Mouse (Mus musculus) lung, postnatal 14 days (tissue): ENCODE measurements around the gene Lrig1.
A peak's percentile ranks its signal among the peaks of the same experiment; 100 is the strongest.

Source experiments
- DNase-seq: peaks from one replicate; pipeline ENCODE4 v3.0.0; 2021

Lrig1 gene

DNA sequence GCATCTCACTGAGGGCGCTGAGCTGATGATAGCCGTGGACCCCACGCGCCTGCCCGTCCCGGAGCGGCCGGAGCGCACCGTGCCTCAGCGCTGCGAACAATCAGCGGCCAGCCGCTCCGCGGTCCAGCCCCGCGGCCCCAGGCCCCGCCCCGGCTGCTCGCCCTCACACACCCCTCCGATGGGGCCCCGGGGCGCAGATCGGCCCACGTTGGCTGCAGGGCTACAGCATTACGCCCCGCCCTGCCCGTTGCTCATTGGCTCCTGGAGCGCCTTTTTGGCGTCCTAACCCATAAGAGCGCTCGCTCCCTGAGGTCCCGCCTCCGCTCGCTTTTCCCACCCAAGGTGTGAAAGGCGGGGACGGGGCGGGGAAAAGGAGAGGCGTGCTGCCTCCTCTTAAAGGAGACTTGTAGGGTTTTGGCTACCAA is at the start of gene Lrig1:
Lrig1 (minus strand) TSS at position 92 of the 425 bp plus-strand sequence.
- peak; percentile 98 for DNase-seq

DNA sequence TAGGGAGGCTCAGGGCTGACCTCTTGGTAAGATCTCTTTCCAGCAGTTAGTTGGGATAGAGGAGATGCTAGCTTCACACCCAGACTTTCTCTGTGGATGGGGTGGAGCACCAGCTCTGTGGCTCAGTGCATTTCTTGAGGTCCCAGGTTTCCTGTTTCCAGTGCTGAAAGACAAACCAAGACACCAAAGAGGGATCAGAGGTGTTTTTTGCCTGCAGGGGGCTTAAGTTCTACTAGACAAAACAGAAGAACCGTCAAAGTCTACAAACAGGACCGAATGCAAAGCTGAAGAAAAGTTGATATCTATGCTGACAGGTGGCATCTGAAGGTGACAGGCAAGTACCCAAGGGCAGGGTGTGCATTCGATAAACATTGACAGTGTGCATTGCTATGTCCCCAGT is 49.7 kb upstream of the Lrig1 start:
- DNase-seq, result no peak

DNA sequence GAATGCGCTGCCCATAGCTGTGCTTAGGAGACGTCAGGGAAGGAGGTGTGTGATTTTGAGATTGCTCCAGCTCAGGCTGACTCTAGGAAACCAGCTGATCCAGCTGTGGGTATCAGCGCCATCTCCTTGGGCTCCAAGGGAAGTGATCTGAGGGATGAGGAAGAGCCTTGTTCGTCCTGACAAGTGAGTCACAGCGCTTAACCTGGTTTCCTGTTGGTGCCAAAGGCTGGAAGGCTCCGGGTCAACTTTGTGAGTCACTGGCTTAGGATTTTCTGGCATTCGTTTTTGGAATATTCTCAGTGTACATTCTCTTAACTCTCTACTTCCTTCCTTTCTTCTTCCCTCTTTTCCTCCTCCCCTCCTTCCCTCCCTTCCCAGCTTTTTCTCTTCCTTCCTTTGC is 48.4 kb upstream of the Lrig1 start:
- DNase-seq, result no peak

GRCm38 (mm10) chr6:94740117-94740729 is 40.3 kb upstream of the Lrig1 start:
- no peak for DNase-seq

DNA sequence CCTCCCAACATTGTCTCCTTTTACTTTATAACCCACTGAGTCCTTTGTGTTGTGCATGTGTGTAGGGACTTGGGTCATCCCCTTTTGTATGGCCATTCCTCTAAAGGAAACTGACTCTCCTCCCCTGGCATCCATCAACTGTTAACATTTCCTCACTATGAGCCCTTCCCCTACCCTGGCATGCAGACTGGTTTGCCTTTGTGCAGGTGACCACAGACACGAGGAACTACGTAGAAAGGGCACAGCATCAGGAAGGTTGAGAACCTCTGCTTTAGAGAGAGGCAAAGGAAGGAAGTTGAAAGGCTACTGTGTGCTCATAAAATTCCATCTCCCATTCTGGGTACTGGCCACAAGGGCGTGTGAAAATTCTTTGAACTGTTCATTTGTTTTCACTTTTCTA is 38.7 kb upstream of the Lrig1 start:
- DNase-seq, result no peak

DNA sequence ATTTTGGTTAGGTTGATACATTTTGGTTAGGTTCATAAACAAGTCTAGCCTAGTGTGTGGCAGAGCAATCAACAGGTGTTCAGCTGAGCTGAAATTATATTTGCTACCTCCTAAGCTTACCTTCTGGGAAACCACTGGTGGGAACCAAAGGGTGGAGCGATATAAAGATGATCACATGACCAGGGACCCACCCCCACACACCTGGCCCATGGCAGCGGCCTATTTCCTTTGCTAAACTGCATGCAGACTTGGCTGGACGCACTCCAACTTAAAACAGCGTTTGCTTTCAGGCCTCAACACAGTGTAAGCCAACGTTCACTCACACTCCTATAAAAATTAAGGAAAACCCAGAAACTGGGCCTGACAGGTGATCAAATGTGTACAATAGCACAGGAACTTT is 33.9 kb upstream of the Lrig1 start:
- DNase-seq, result no peak

DNA sequence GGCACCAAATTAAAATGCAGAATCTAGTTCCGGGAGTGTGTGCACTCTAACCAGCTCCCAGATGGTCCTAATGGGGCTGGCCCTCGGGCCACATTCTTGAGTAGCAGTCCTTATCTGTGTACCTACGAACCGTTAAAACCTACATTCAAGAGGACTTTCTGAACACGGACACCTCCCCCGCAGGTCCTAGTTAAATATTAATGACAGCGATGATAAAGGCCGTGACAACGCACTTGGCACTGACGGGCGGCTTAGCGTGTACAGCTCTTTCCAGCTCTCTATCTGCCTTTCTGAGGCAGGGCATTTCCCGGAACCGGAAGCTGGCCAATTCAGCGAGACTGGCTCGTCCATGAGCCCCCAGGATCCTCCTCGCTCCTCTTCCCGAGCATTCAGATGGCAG is 29.9 kb upstream of the Lrig1 start:
- DNase-seq, result peak; percentile 35

DNA sequence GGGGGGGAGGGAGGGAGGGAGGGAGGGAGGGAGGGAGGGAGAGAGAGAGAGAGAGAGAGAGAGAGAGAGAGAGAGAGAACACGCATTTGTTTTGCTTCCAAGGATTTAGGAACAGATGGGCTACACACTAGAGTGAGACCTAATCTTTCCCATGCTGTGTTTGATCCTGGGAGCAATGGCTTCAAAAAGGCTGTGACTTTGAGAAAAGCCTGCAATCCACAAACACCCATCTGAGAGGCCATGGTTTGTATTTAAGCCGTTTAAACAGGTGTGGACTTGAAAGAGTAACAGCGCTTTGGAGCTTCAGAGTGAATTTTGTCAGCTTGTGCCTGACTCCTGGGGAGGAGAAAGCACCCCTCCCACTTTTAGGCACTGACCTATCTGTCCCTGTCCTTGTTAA is 29.2 kb upstream of the Lrig1 start:
- DNase-seq, result no peak

GRCm38 (mm10) chr6:94724612-94725011 is 24.7 kb upstream of the Lrig1 start:
- no peak for DNase-seq

GRCm38 (mm10) chr6:94718607-94719346 is 18.8 kb upstream of the Lrig1 start:
- no peak for DNase-seq

- peak; percentile 50 for DNase-seq
These were observed 17.9 kb upstream of the Lrig1 start for GRCm38 (mm10) chr6:94717705-94718489.

DNA sequence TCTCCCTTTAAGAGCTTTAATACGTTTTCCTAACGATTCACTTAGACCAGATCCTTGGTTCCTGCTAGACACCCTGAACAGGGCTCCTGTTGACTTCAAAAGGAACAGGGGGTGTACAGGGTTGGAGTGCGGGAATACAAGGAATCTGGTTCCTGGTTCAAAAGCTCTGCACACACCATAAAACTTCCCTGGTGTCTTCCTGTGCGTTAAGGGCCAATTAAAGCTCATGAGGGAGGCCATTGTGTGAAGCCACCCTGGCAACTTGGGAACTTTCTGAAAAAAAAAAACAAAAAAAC is 15.6 kb upstream of the Lrig1 start:
- no peak for DNase-seq

GRCm38 (mm10) chr6:94714815-94715644 is 15.1 kb upstream of the Lrig1 start:
- DNase-seq, result no peak

GRCm38 (mm10) chr6:94709832-94710231 is 9.9 kb upstream of the Lrig1 start:
- DNase-seq, result no peak

GRCm38 (mm10) chr6:94709150-94709549 is 9.2 kb upstream of the Lrig1 start:
- DNase-seq, result no peak

- no peak for DNase-seq
These were observed 7.3 kb upstream of the Lrig1 start for GRCm38 (mm10) chr6:94707254-94707653.

- no peak for DNase-seq
These were observed 6.0 kb upstream of the Lrig1 start for GRCm38 (mm10) chr6:94705931-94706330.

DNA sequence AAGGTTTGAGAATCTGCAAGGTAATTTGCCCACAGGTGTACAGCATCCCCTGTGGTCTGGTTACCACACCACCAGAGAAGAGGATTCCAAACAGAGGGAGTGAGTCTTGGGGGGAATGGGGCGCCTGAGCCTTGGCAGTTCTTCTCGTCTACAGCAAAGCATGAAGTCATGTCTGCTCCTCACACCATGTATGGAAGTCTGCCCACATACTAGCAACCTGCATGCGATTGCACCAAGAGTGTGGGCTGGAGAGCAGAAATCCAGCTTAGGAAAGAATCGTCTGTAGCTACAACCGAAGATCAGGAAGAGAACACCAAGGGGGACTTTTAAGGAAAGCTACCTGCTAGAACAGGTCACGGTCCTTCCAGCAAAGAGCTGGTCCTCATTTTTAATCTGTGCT is 3.0 kb upstream of the Lrig1 start:
- no peak for DNase-seq

- DNase-seq, result no peak
These were observed 1.1 kb upstream of the Lrig1 start for GRCm38 (mm10) chr6:94701071-94701470.

DNA sequence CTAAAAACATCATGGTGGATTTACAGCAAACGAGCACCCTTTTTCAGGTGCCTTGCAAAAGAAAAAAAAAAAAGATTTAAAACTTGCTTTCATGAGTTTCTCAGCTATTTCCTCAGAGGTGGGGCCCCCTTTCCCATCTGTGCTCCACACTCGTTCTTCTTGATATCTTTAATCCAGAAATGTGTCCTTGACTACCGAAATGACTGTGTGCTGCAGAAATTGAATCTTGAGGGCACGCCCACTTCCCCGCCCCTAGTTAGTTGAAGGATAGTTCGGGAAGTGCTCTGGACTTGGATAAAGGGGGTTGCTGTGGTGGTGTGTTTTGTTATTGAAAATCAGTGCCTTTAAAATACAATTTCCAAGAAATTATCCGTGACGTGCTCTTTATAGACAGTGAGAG is 654 bp upstream of the Lrig1 start:
- DNase-seq, result peak; percentile 66

DNA sequence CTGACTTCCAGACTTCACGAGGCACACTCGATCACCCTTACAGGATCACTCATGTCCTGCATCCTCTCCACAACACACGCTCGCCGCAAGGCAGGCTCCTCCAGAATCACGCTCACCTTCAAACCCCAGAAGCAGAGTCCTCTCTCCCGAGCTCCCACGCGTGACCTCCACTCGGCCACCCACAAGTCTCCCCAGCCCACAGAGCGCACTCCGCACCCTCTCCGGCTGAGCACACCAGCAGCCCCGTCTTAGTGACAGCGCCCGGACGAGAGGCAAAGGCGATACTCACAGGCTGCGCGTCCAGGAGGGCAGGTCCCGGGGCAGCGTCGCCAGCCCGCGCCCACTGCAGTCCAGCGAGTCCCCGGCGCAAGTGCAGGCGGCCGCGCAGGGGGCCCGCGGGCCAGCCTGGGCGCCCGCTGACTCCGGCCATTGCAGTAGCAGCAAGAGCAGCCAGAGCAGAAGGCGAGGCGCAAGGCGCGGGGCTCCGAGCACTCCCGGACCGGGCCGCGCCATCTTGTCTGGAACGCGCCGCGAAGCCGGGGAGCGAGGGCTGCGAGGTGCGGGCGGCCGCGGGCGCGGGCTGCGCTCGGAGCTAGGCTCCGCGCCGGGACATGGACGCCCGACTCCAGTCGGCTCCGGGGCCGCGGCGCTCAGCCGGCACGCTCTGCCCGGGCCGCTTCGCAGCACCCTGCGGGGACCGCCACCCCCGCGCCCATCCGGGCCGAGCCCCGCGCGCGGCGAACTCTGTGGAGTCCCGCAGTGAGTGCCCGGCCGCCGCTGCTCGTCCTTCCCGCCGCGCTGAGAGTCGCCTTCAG is 578 bp downstream of the Lrig1 start:
- peak; percentile 28 for DNase-seq

DNA sequence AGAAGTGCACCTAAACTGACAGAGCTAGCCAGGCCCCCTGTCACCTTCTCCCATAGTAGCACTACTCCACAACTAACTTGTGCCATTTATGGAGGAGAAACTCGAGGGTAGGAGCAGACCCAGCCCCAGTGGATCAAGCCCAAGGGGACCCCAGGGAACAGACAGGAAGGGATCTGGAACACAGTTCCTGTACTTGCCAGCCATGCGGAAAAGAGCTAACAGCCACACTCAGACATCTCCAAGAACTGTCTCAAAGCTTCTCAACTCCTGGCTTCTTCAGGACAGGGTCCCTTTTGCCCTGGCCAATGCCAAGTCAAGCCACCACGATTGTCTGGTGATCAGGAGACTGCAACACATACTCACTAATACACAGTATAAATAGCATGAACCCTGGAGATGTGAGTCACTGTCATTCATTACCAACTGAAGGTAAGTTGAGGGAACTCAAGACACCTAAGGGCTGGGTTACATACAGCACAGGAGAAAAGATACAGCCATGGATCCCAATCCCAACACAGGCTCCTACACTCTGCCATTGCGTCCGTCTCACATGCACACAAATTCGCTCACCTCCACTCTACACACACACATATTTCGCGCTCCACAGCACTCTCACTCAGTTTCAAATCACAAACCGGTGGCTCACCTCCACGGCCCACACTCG is 1.3 kb downstream of the Lrig1 start:
- DNase-seq, result no peak
